Mouse (Mus musculus): ENCODE results near the gene Dner. TPM values are rescaled to one million over a fixed set of nuclear protein-coding genes. Genes with fewer than 3 reads are reported as not detected.
A peak's percentile ranks its signal among the peaks of the same experiment; 100 is the strongest.

Gene Dner
- polyA plus RNA-seq, 1 experiment from 2014 or later, result 200 TPM

DNA sequence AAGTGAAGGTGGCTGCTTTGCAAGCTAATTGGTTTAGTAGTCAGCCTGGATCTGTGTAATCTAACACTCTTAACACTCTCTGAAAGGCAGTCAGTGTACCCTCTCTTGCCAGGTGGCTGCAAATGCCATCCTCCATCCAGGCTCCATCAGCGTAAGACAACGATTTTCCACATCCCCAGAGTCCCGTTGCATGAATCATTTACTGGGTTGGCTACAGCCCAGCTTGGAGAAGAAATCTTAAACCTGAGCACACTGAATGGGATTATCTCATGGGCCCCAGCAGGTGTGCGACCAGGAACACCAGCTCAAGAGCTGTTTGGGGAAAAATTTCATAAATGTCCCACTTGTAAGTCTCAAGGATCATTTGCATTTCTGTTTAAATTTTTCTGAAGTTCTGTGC lies 308.4 kb downstream of the Dner start:
- Histone ChIP-seq H3K4me3 (replicated peaks; ENCODE audit: low read length) (no peak overlapping the region), H3K36me3 (ENCODE audit: control insufficient read depth, insufficient read depth) (0 out of 2 replicates have a peak, but pooled peaks cover 2% of the 10 kb centered on the region), H3K9me3 (ENCODE audit: control insufficient read depth, low read length) (no peaks in the 10 kb centered on the region), H3K4me1 (replicated peaks; ENCODE audit: control insufficient read depth, insufficient read depth, low read length) (peaks cover 16% of the 10 kb centered on the region), H3K9ac (replicated peaks; ENCODE audit: low read depth, low read length) (no peak overlapping the region), H3K27ac (ENCODE audit: low read length) (no peak overlapping the region), H3K4me2 (ENCODE audit: low read length) (no peak overlapping the region), H3K27me3 (replicated peaks; ENCODE audit: control insufficient read depth, insufficient read depth, low read length) (no peaks in the 10 kb centered on the region)
- peak; percentile 71 for ATAC-seq
- 46% methylated on average over 4 of the region's 4 CpGs for WGBS

- WGBS, result 49% methylated on average over 8 of the region's 8 CpGs
- ATAC-seq, result peak; percentile 64
- Histone ChIP-seq H3K9ac (replicated peaks; ENCODE audit: low read depth, low read length) (no peak overlapping the region), H3K9me3 (ENCODE audit: control insufficient read depth, low read length) (no peaks in the 10 kb centered on the region), H3K4me3 (replicated peaks; ENCODE audit: low read length) (no peak overlapping the region), H3K36me3 (ENCODE audit: control insufficient read depth, insufficient read depth) (0 out of 2 replicates have a peak, but pooled peaks cover 2% of the 10 kb centered on the region), H3K4me1 (replicated peaks; ENCODE audit: control insufficient read depth, insufficient read depth, low read length) (peaks cover 16% of the 10 kb centered on the region), H3K4me2 (ENCODE audit: low read length) (no peak overlapping the region), H3K27me3 (replicated peaks; ENCODE audit: control insufficient read depth, insufficient read depth, low read length) (no peaks in the 10 kb centered on the region), H3K27ac (ENCODE audit: low read length) (no peak overlapping the region)
Observed at GRCm38 (mm10) chr1:84386481-84387146, 309.4 kb downstream of the Dner start.

DNA sequence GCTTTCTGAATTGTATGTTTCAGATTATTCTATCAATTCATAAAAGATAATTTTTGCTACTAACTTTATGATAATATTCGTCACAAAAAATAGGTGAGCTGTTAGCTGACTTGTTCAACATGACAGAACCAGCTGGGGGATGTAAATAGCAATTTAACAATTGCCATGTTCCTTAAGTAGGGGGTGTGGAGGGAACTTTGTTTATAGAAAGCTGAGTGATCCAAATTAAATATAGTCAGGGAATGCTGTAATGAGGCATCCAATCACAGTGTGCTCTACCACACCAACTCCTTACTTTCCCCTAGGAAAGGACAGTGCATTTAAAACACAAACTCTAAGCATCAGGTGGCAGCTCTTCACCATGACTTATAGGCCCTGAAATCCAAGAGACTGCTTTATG lies 313.3 kb downstream of the Dner start:
- no peaks in the 10 kb centered on the region for H3K27me3 ChIP-seq (replicated peaks; ENCODE audit: control insufficient read depth, insufficient read depth, low read length)
- no peak overlapping the region for H3K4me3 ChIP-seq (replicated peaks; ENCODE audit: low read length)
- no peak for ATAC-seq
- H3K9me3 ChIP-seq (ENCODE audit: control insufficient read depth, low read length), result no peaks in the 10 kb centered on the region
- WGBS, result 83% methylated on average over 1 of the region's 1 CpGs
- peaks cover 14% of the 10 kb centered on the region for H3K4me1 ChIP-seq (replicated peaks; ENCODE audit: control insufficient read depth, insufficient read depth, low read length)
- no peak overlapping the region for H3K9ac ChIP-seq (replicated peaks; ENCODE audit: low read depth, low read length)
- H3K4me2 ChIP-seq (ENCODE audit: low read length), result no peak overlapping the region
- H3K36me3 ChIP-seq (ENCODE audit: control insufficient read depth, insufficient read depth), result 0 out of 2 replicates have a peak, but pooled peaks cover 2% of the 10 kb centered on the region
- H3K27ac ChIP-seq (ENCODE audit: low read length), result no peak overlapping the region

- 0 out of 2 replicates have a peak, but pooled peaks cover 2% of the 10 kb centered on the region for H3K36me3 ChIP-seq (ENCODE audit: control insufficient read depth, insufficient read depth)
- no peak overlapping the region for H3K4me2 ChIP-seq (ENCODE audit: low read length)
- no peaks in the 10 kb centered on the region for H3K9me3 ChIP-seq (ENCODE audit: control insufficient read depth, low read length)
- no peak for ATAC-seq
- peaks cover 8% of the 10 kb centered on the region; the same call in 1 of the 2 replicates for H3K4me1 ChIP-seq (replicated peaks; ENCODE audit: control insufficient read depth, insufficient read depth, low read length)
- no peak overlapping the region for H3K9ac ChIP-seq (replicated peaks; ENCODE audit: low read depth, low read length)
- no peak overlapping the region for H3K4me3 ChIP-seq (replicated peaks; ENCODE audit: low read length)
- WGBS, result 98% methylated on average over 5 of the region's 5 CpGs
- no peaks in the 10 kb centered on the region for H3K27me3 ChIP-seq (replicated peaks; ENCODE audit: control insufficient read depth, insufficient read depth, low read length)
- H3K27ac ChIP-seq (ENCODE audit: low read length), result no peak overlapping the region
Observed at GRCm38 (mm10) chr1:84382064-84382463, 314.0 kb downstream of the Dner start.

DNA sequence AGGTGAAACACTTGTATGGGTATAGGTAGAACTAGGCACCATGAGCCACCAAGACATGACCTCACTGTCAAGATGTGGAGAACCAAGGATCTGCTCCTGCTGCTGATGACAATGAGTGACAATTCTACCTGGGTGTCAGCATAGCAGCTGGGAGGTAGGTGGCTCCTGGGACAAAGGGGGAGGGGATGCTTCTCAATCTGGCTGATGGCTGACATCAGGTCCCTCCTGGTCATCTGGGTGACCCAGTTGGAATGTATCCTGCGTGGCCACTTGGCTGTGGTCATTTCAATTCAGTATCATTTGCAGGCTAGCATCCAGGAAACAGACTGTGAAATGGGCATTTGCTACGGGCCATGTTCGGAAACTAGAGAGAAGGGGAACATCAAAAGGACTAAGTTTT lies 315.1 kb downstream of the Dner start:
- Histone ChIP-seq H3K4me1 (replicated peaks; ENCODE audit: control insufficient read depth, insufficient read depth, low read length) (no peaks in the 10 kb centered on the region), H3K27ac (ENCODE audit: low read length) (no peak overlapping the region), H3K9me3 (ENCODE audit: control insufficient read depth, low read length) (no peaks in the 10 kb centered on the region), H3K27me3 (replicated peaks; ENCODE audit: control insufficient read depth, insufficient read depth, low read length) (no peaks in the 10 kb centered on the region), H3K9ac (replicated peaks; ENCODE audit: low read depth, low read length) (no peak overlapping the region), H3K4me2 (ENCODE audit: low read length) (no peak overlapping the region), H3K4me3 (replicated peaks; ENCODE audit: low read length) (no peak overlapping the region), H3K36me3 (ENCODE audit: control insufficient read depth, insufficient read depth) (0 out of 2 replicates have a peak, but pooled peaks cover 2% of the 10 kb centered on the region)
- 89% methylated on average over 3 of the region's 3 CpGs for WGBS
- ATAC-seq, result no peak

DNA sequence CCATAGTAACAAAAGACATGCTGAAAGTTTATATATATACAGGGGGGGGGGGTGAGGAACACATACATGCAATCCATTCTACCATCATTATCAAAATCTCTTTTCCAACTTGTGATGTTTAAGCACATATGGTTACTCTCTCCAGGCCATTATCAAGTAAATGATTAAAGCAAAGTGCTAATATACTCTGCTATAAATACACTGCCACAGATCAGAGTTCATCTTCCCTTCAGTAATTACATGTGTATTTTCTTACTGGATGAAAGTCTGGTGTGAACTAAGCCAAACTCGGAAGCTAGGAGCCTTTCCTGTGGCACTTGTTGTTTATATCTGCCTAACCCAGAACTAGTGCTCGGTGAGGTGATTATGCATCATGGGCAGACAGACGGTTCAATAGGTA lies 328.3 kb downstream of the Dner start:
- Histone ChIP-seq H3K9ac (replicated peaks; ENCODE audit: low read depth, low read length) (no peak overlapping the region), H3K27me3 (replicated peaks; ENCODE audit: control insufficient read depth, insufficient read depth, low read length) (no peaks in the 10 kb centered on the region), H3K27ac (ENCODE audit: low read length) (no peak overlapping the region), H3K4me3 (replicated peaks; ENCODE audit: low read length) (no peak overlapping the region), H3K4me2 (ENCODE audit: low read length) (no peak overlapping the region), H3K36me3 (ENCODE audit: control insufficient read depth, insufficient read depth) (no peaks in the 10 kb centered on the region), H3K4me1 (replicated peaks; ENCODE audit: control insufficient read depth, insufficient read depth, low read length) (peaks cover 5% of the 10 kb centered on the region; the same call in 1 of the 2 replicates), H3K9me3 (ENCODE audit: control insufficient read depth, low read length) (no peaks in the 10 kb centered on the region)
- no peak for ATAC-seq
- WGBS, result 84% methylated on average over 3 of the region's 3 CpGs

DNA sequence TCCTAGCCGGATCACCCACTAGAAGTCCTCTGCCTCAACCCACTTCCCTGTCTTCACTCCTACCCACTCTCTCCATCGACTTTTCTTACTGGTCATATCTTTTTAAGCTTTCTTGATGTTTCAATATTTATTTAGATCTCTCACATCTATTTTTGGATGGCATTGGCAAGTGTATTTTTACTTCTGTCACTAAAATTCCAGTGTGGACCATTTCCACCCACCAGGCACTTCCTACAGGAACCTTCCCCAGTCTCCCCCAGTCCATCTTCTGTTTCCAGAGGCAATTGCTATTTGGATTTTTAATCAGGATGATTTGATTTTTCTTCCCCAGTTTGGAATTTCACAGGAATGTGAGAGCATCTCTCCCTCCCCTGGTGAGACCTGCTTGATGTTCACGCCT lies 329.5 kb downstream of the Dner start:
- 85% methylated on average over 3 of the region's 3 CpGs for WGBS
- H3K9ac ChIP-seq (replicated peaks; ENCODE audit: low read depth, low read length), result no peak overlapping the region
- no peak overlapping the region for H3K27ac ChIP-seq (ENCODE audit: low read length)
- no peak overlapping the region for H3K4me2 ChIP-seq (ENCODE audit: low read length)
- no peaks in the 10 kb centered on the region for H3K9me3 ChIP-seq (ENCODE audit: control insufficient read depth, low read length)
- no peak overlapping the region for H3K4me3 ChIP-seq (replicated peaks; ENCODE audit: low read length)
- ATAC-seq, result no peak
- H3K4me1 ChIP-seq (replicated peaks; ENCODE audit: control insufficient read depth, insufficient read depth, low read length), result peaks cover 5% of the 10 kb centered on the region; the same call in 1 of the 2 replicates
- no peaks in the 10 kb centered on the region for H3K27me3 ChIP-seq (replicated peaks; ENCODE audit: control insufficient read depth, insufficient read depth, low read length)
- H3K36me3 ChIP-seq (ENCODE audit: control insufficient read depth, insufficient read depth), result no peaks in the 10 kb centered on the region

GRCm38 (mm10) chr1:84363967-84364366 lies 332.1 kb downstream of the Dner start, which contains the start of gene Pid1:
Pid1 (minus strand) TSS chr1:84364180.
- Histone ChIP-seq H3K4me1 (replicated peaks; ENCODE audit: control insufficient read depth, insufficient read depth, low read length) (peaks cover 5% of the 10 kb centered on the region; the same call in 1 of the 2 replicates), H3K4me2 (ENCODE audit: low read length) (no peak within 1 kb of the TSS), H3K27me3 (replicated peaks; ENCODE audit: control insufficient read depth, insufficient read depth, low read length) (no peaks in the 10 kb centered on the region), H3K27ac (ENCODE audit: low read length) (no peak within 1 kb of the TSS), H3K36me3 (ENCODE audit: control insufficient read depth, insufficient read depth) (no peaks in the 10 kb centered on the region), H3K9me3 (ENCODE audit: control insufficient read depth, low read length) (no peaks in the 10 kb centered on the region), H3K9ac (replicated peaks; ENCODE audit: low read depth, low read length) (no peak within 1 kb of the TSS), H3K4me3 (replicated peaks; ENCODE audit: low read length) (no peak within 1 kb of the TSS)
- no peak for ATAC-seq
- WGBS, result 90% methylated on average over 8 of the region's 8 CpGs

DNA sequence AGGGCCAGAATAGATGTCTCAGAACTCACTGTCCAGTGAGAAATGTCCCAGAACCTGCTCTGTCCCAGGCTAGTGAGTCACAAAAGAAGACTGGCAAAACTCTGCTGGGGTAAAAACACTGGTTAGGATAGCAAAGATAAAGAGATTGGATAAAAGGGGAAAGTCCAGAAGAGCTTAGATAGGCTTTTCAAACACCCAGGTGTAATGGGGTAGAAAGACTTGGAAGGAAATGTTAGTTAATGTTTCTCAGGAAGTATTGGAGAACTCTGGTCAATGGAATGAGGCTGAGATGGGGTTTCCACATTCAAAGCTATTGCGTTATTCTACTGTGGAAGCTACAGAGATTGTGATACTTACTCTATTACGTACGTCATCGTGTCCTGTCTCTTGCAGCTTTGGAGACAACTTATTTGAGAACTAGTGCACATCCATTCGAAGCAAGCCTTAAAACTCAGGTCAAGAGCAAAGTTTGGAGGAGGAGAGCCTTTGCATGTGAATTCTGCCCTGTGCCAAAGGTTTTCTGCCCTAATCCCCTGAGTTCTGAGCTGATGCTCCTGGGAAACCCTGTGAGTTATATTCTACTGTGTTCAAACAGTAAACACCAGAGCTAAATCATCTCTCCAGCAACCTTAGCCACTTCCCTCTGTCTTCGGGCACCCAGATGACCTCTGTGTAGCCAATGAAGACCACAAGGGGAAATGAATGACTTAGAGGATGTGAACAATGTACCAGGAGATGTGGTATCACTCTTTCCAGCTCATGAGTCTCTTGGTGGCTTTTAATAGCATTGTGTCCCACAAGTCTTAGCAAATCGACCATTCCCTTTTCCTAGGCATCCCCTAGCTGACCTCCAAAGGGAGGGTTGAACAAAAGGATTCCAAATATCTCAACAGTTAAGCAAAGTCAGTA lies 333.1 kb downstream of the Dner start:
- H3K27me3 ChIP-seq (replicated peaks; ENCODE audit: control insufficient read depth, insufficient read depth, low read length), result no peaks in the 10 kb centered on the region
- no peak overlapping the region for H3K4me2 ChIP-seq (ENCODE audit: low read length)
- peaks cover 5% of the 10 kb centered on the region; the same call in 1 of the 2 replicates for H3K4me1 ChIP-seq (replicated peaks; ENCODE audit: control insufficient read depth, insufficient read depth, low read length)
- H3K36me3 ChIP-seq (ENCODE audit: control insufficient read depth, insufficient read depth), result no peaks in the 10 kb centered on the region
- ATAC-seq, result no peak
- WGBS, result 86% methylated on average over 7 of the region's 7 CpGs
- no peaks in the 10 kb centered on the region for H3K9me3 ChIP-seq (ENCODE audit: control insufficient read depth, low read length)
- no peak overlapping the region for H3K9ac ChIP-seq (replicated peaks; ENCODE audit: low read depth, low read length)
- no peak overlapping the region for H3K4me3 ChIP-seq (replicated peaks; ENCODE audit: low read length)
- no peak overlapping the region for H3K27ac ChIP-seq (ENCODE audit: low read length)
